Mouse (Mus musculus) forebrain, embryonic 10.5 days (tissue): ENCODE measurements around the gene Glt8d2. TPM values are rescaled to one million over a fixed set of nuclear protein-coding genes. Genes with fewer than 3 reads are reported as not detected.

ENCODE experiments used
- polyA plus RNA-seq: library from polyadenylated mRNA; unstranded; fragments of >200 nt; fragmentation: Nextera tagmentation; extraction: Ambion mirVana; gene quantifications from 2 replicates; pipeline ENCODE4 v1.2.1, GENCODE M21; 2016

Gene Glt8d2
- polyA plus RNA-seq, 1 experiment from 2014 or later: 1.3 TPM

Other genes starting within 250 kb of the Glt8d2 start
- not detected in 2 replicates for gene Gm1553, start 198.0 kb downstream of the Glt8d2 start, polyA plus RNA-seq
- gene 1190007I07Rik, start 67.4 kb downstream of the Glt8d2 start, polyA plus RNA-seq: 43.7 and 46.4 TPM in 2 replicates
- 291 and 312 TPM in 2 replicates for gene Tdg, start 60.8 kb downstream of the Glt8d2 start, polyA plus RNA-seq
- gene Hcfc2, start 5.5 kb upstream of the Glt8d2 start, polyA plus RNA-seq: 22.7 and 24.8 TPM in 2 replicates
- gene Nfyb, start 73.5 kb upstream of the Glt8d2 start, polyA plus RNA-seq: 63.8 and 64.3 TPM in 2 replicates
- 196 and 200 TPM in 2 replicates for gene Txnrd1, start 143.3 kb upstream of the Glt8d2 start, polyA plus RNA-seq
- gene Eid3, start 176.0 kb upstream of the Glt8d2 start, polyA plus RNA-seq: 0.57 and 0.66 TPM in 2 replicates